Mouse (Mus musculus): Measurements from ENCODE around the gene Vmn2r95.
"Not testable (repeated sequence)": the region's sequence is repeated elsewhere in the genome, so short reads cannot be mapped to it uniquely, and the experiment has no call there.

Vmn2r95 gene

GRCm38 (mm10) chr17:18423778-18424177, at the start of gene Vmn2r95:
Gene Vmn2r95, plus strand, starts transcription at chr17:18424078.
- in situ Hi-C loops (cut with MboI, MseI), result no loop called here

- in situ Hi-C loops (cut with MboI, MseI), result no loop called here
Observed at GRCm38 (mm10) chr17:18455619-18456140, 31.8 kb downstream of the Vmn2r95 start.

DNA sequence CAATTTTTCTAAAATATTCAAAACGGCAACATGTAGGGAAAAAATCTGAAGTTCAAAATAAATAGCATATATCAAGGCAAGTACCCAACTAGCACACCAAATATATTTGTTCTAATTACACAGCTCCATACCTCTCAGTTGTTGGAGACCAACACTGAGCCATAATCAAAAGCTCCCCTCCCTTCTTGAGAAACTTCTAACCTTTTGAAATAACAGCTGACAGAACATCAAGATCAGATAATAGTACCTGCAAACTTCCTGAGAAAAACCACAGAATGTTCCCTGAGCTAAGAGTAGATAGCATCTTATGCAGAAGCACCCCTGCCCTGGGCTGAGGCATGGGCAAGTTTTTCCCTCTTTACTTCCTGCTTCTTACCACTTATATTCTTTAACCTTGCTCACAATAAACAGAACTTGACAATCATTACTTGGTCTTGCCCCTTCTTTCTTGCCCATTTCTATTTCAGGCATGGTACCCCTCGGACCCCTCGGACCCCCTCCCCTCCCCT, 34.3 kb downstream of the Vmn2r95 start:
- in situ Hi-C loops (cut with MboI, MseI), result not testable (repeated sequence)

DNA sequence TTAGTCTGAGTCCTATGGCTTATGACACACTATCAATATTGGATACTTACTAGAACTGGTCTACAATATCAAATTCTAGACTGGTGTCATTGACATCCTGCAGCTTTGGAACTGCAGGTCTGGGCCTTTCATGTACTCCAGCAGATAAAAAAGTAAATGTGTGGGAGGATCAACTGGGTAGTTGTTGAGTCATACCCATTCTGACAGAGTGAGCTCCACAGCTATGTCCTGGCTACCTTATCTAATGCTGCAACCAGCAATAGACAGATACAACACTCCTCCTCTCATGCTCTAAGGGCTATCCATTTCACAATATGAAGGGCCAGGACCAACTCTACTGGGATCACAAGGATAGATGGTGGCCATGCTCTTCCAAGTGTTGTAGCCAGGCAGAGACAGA, 38.8 kb downstream of the Vmn2r95 start:
- in situ Hi-C loops (cut with MboI, MseI), result no loop called here

- in situ Hi-C loops (cut with MboI, MseI), result no loop called here
Observed at GRCm38 (mm10) chr17:18479885-18480284, 56.0 kb downstream of the Vmn2r95 start.

All from regulatory T cell (primary cell).